ENCODE assay signal across 8 mouse cellular contexts in genomic region chr10:127615591-127615990, GRCm38 (mm10). TPM values are rescaled to one million over a fixed set of nuclear protein-coding genes. Genes with fewer than 3 reads are reported as not detected.
DNase-seq lines count a peak whose midpoint lies in the region; TF ChIP-seq lines count a peak whose summit lies in the region.

No protein-coding gene starts in this region.

- peaks cover 51% of the 10 kb centered on the region for H3K36me3 ChIP-seq in macrophage (ENCODE audit: inconsistent target)

- no peaks in the 10 kb centered on the region for H3K27me3 ChIP-seq in cerebellum, adult 2 months (ENCODE audit: control insufficient read depth, insufficient read depth, low read length)

- peak overlapping the region; percentile 83 for H3K27ac ChIP-seq in cerebellum, adult 2 months (ENCODE audit: insufficient read depth, low read length)
- H3K27ac ChIP-seq in macrophage, result peak overlapping the region; percentile 99

- TF ChIP-seq POLR2A in cerebellum, adult 2 months (IDR thresholded peaks at IDR 0.05; ENCODE audit: borderline replicate concordance, insufficient read depth, low read length), result no peak

- H3K79me2 ChIP-seq in macrophage (ENCODE audit: inconsistent target), result peaks cover 100% of the 10 kb centered on the region

- H3K4me3 ChIP-seq in cerebellum, adult 2 months (replicated peaks; ENCODE audit: insufficient read depth, low read depth, low read length), result no peak overlapping the region
- no peak overlapping the region for H3K4me3 ChIP-seq in macrophage (ENCODE audit: inconsistent target)

- DNase-seq in cerebellum, adult 2 months, result peak; percentile 48 to 61
- no peak for DNase-seq in cerebellum, adult 8-10 months
- DNase-seq in ovary, postnatal 36 days (ENCODE audit: low spot score), result peak; percentile 74
- DNase-seq in ovary, postnatal 10 days (ENCODE audit: low spot score), result no peak
- peak; percentile 75 for DNase-seq in heart, postnatal 25 days (ENCODE audit: low spot score)
- no peak for DNase-seq in retina, embryonic 14.5 days (ENCODE audit: low spot score)
- DNase-seq in left cerebral cortex, postnatal 36 days (ENCODE audit: low spot score in 2 of 2), result no peak

- WGBS in cerebellum, adult 2 months, result 35% methylated on average over 3 of the region's 3 CpGs
- WGBS in macrophage (ENCODE audit: missing documents), result 92% methylated on average over 3 of the region's 3 CpGs

- peaks cover 56% of the 10 kb centered on the region for H3K4me1 ChIP-seq in cerebellum, adult 2 months (ENCODE audit: control insufficient read depth, insufficient read depth, low read length)

- TF ChIP-seq CTCF in cerebellum, adult 2 months (IDR thresholded peaks at IDR 0.05; ENCODE audit: borderline replicate concordance, insufficient read depth, low read depth, low read length), result no peak

- intact Hi-C loops in heart, postnatal 25 days (cut with DNase I), result no loop called here
- intact Hi-C loops in left cerebral cortex, postnatal 36 days (cut with DNase I), result loop anchor here (2.0 kb wide), 1 partner anchor 15 kb away; no protein-coding TSS in a partner anchor

RNA-seq across cellular contexts. Expression of gene Lrp1, which starts 5.4 kb away (rescaled TPM):
- 346 and 366 TPM in 2 replicates for polyA plus RNA-seq in cerebellum, adult 2 months (2012; rRNA removed)
- total RNA-seq in heart, postnatal 25 days (2021), result 10 to 100 TPM; 70.7 to 90.2 TPM
- total RNA-seq in macrophage (2018; cell fraction: chromatin; rRNA removed), result 1,000 to 10,000 TPM in 10 of 26 experiments, 100 to 1,000 TPM in 16; 161 to 1,849 (median 957) TPM
- total RNA-seq in macrophage (2018; cell fraction: cytosol; rRNA removed), result 100 to 1,000 TPM; 187 to 924 (median 416) TPM
- total RNA-seq in macrophage (2018; cell fraction: nucleus; rRNA removed), result 1,000 to 10,000 TPM in 20 of 26 experiments, 100 to 1,000 TPM in 6; 439 to 3,096 (median 1,237) TPM
- polyA plus RNA-seq in macrophage (2018), result 315 to 785 TPM (median 440 TPM) in 3 replicates
- 100 to 1,000 TPM; 285 to 320 TPM for total RNA-seq in left cerebral cortex, postnatal 36 days (2021)

RNA-seq across cellular contexts. Expression of gene Stat6, which starts 27.2 kb away (rescaled TPM):
- 8.7 TPM in 2 replicates for polyA plus RNA-seq in cerebellum, adult 2 months (2012; rRNA removed)
- 10 to 100 TPM; 45.3 to 47.6 TPM for total RNA-seq in heart, postnatal 25 days (2021)
- total RNA-seq in macrophage (2018; cell fraction: chromatin; rRNA removed), result 100 to 1,000 TPM; 187 to 439 (median 329) TPM
- total RNA-seq in macrophage (2018; cell fraction: cytosol; rRNA removed), result 100 to 1,000 TPM; 105 to 151 (median 131) TPM
- total RNA-seq in macrophage (2018; cell fraction: nucleus; rRNA removed), result 100 to 1,000 TPM; 141 to 357 (median 222) TPM
- polyA plus RNA-seq in macrophage (2018), result 122 to 141 TPM (median 128 TPM) in 3 replicates
- 10 to 100 TPM in 1 of 2 experiments, 1 to 10 TPM in 1; 9.0 to 12.7 TPM for total RNA-seq in left cerebral cortex, postnatal 36 days (2021)

RNA-seq across cellular contexts. Expression of gene Nemp1, which starts 51.1 kb away (rescaled TPM):
- 6.7 and 9.0 TPM in 2 replicates for polyA plus RNA-seq in cerebellum, adult 2 months (2012; rRNA removed)
- 1 to 10 TPM; 3.4 to 4.4 TPM for total RNA-seq in heart, postnatal 25 days (2021)
- total RNA-seq in macrophage (2018; cell fraction: chromatin; rRNA removed), result 10 to 100 TPM in 12 of 26 experiments, 1 to 10 TPM in 14; 2.5 to 24.2 (median 10.0) TPM
- total RNA-seq in macrophage (2018; cell fraction: cytosol; rRNA removed), result 1 to 10 TPM; 2.9 to 6.7 (median 4.8) TPM
- 10 to 100 TPM in 21 of 26 experiments, 1 to 10 TPM in 5; 7.8 to 28.3 (median 15.6) TPM for total RNA-seq in macrophage (2018; cell fraction: nucleus; rRNA removed)
- polyA plus RNA-seq in macrophage (2018), result 2.7 to 5.4 TPM (median 4.6 TPM) in 3 replicates
- total RNA-seq in left cerebral cortex, postnatal 36 days (2021), result 1 to 10 TPM; 3.5 to 3.9 TPM

RNA-seq across cellular contexts. Expression of gene Nab2, which starts 52.8 kb away (rescaled TPM):
- polyA plus RNA-seq in cerebellum, adult 2 months (2012; rRNA removed), result 59.2 and 69.9 TPM in 2 replicates
- total RNA-seq in heart, postnatal 25 days (2021), result 1 to 10 TPM; 5.6 to 7.0 TPM
- 10 to 100 TPM in 25 of 26 experiments, 1 to 10 TPM in 1; 7.8 to 78.4 (median 39.8) TPM for total RNA-seq in macrophage (2018; cell fraction: chromatin; rRNA removed)
- total RNA-seq in macrophage (2018; cell fraction: cytosol; rRNA removed), result 10 to 100 TPM in 25 of 26 experiments, 1 to 10 TPM in 1; 7.3 to 47.6 (median 21.3) TPM
- 10 to 100 TPM; 20.0 to 60.7 (median 31.8) TPM for total RNA-seq in macrophage (2018; cell fraction: nucleus; rRNA removed)
- polyA plus RNA-seq in macrophage (2018), result 28.7 to 37.7 TPM (median 31.1 TPM) in 3 replicates
- total RNA-seq in left cerebral cortex, postnatal 36 days (2021), result 10 to 100 TPM; 39.7 to 40.5 TPM

Comparison
In these comparisons a context has a peak if more than half of its experiments do, and no peak if none do; other contexts are left out.
1. DNase-seq: peak in cerebellum, adult 2 months (2 of 2), ovary, postnatal 36 days (single experiment) and heart, postnatal 25 days (single experiment); none in cerebellum, adult 8-10 months (single experiment), ovary, postnatal 10 days (single experiment), retina, embryonic 14.5 days (single experiment) and left cerebral cortex, postnatal 36 days (0 of 2).